Mouse (Mus musculus): ENCODE measurements around the gene Zfp759.
"Not testable (repeated sequence)": the region's sequence is repeated elsewhere in the genome, so short reads cannot be mapped to it uniquely, and the experiment has no call there.

The Zfp759 gene

GRCm38 (mm10) chr13:67121360-67121759, at the start of gene Zfp759:
Gene Zfp759 (plus strand): TSS chr13:67121660.
- DNase-seq: not testable (repeated sequence)

- DNase-seq: no peak
Measured at GRCm38 (mm10) chr13:67072786-67073185, 48.7 kb upstream of the Zfp759 start.

- no peak for DNase-seq
Measured at GRCm38 (mm10) chr13:67077244-67077643, 44.2 kb upstream of the Zfp759 start.

GRCm38 (mm10) chr13:67081142-67081713, 40.2 kb upstream of the Zfp759 start:
- DNase-seq: peak; percentile 55 to 66

GRCm38 (mm10) chr13:67081946-67082345, 39.5 kb upstream of the Zfp759 start:
- DNase-seq: no peak

- no peak for DNase-seq
Measured at GRCm38 (mm10) chr13:67090154-67090553, 31.3 kb upstream of the Zfp759 start.

- DNase-seq: no peak
Measured at GRCm38 (mm10) chr13:67097876-67098275, 23.6 kb upstream of the Zfp759 start, which contains the start of gene Zfp708. Gene Zfp708 (minus strand): TSS chr13:67097976.

- DNase-seq: no peak
Measured at GRCm38 (mm10) chr13:67107681-67108080, 13.8 kb upstream of the Zfp759 start.

- DNase-seq: peak; percentile 65 to 78
Measured at GRCm38 (mm10) chr13:67108194-67108820, 13.2 kb upstream of the Zfp759 start, which contains the start of gene Gm28557. Gene Gm28557 (minus strand): TSS chr13:67108604.

- peak; percentile 27 to 45 for DNase-seq
Measured at GRCm38 (mm10) chr13:67108821-67109206, 12.6 kb upstream of the Zfp759 start.

- no peak for DNase-seq
Measured at GRCm38 (mm10) chr13:67112096-67112495, 9.4 kb upstream of the Zfp759 start.

GRCm38 (mm10) chr13:67113287-67113686, 8.2 kb upstream of the Zfp759 start:
- DNase-seq: no peak

GRCm38 (mm10) chr13:67116163-67116562, 5.3 kb upstream of the Zfp759 start, which contains the start of gene Rslcan18:
Gene Rslcan18 (minus strand): TSS chr13:67116263.
- DNase-seq: not testable (repeated sequence)

GRCm38 (mm10) chr13:67124460-67124859, 3.0 kb downstream of the Zfp759 start:
- DNase-seq: no peak

GRCm38 (mm10) chr13:67127507-67127906, 6.0 kb downstream of the Zfp759 start:
- not testable (repeated sequence) for DNase-seq

GRCm38 (mm10) chr13:67128038-67128721, 6.7 kb downstream of the Zfp759 start:
- peak; percentile 57 to 73 for DNase-seq

GRCm38 (mm10) chr13:67166122-67166521, 44.7 kb downstream of the Zfp759 start:
- DNase-seq: not testable (repeated sequence)

- peak; percentile 67 to 77 for DNase-seq
Measured at GRCm38 (mm10) chr13:67172991-67173722, 51.7 kb downstream of the Zfp759 start, which contains the start of gene Rsl1. Gene Rsl1 (plus strand): TSS chr13:67173182.

GRCm38 (mm10) chr13:67173723-67174055, 52.2 kb downstream of the Zfp759 start:
- no peak for DNase-seq

All from spleen, adult 18-20 months (tissue).